Mouse (Mus musculus) adrenal gland, postnatal 25 days (tissue): ENCODE measurements around the gene Prdx6. TPM values are rescaled to one million over a fixed set of nuclear protein-coding genes. Genes with fewer than 3 reads are reported as not detected.

Experiments
- total RNA-seq: library from RNA; stranded (reverse); gene quantifications from 2 replicates; pipeline ENCODE4 v1.2.3, GENCODE M21; 2021

The Prdx6 gene
- total RNA-seq, 1 experiment from 2014 or later, result 567 TPM

Other genes starting within 250 kb of the Prdx6 start
- gene Zbtb37, start 216.4 kb downstream of the Prdx6 start, total RNA-seq, result 13.8 and 27.0 TPM in 2 replicates
- 33.6 and 35.1 TPM in 2 replicates for gene Dars2, start 180.6 kb downstream of the Prdx6 start, total RNA-seq
- gene Cenpl, start 180.5 kb downstream of the Prdx6 start, total RNA-seq, result 4.3 and 5.2 TPM in 2 replicates
- gene Klhl20, start 119.7 kb downstream of the Prdx6 start, total RNA-seq, result 19.3 and 22.0 TPM in 2 replicates
- gene Ankrd45, start 108.5 kb downstream of the Prdx6 start, total RNA-seq, result 4.9 and 5.2 TPM in 2 replicates
- gene Tex50, start 91.9 kb downstream of the Prdx6 start, total RNA-seq, result not detected in 2 replicates
- gene Tnfsf4, start 144.2 kb upstream of the Prdx6 start, total RNA-seq, result not detected in 2 replicates
- gene Tnfsf18, start 243.4 kb upstream of the Prdx6 start, total RNA-seq, result not detected in 2 replicates